Mouse (Mus musculus) heart, adult 2 months (tissue): ENCODE measurements around the gene Olfr648. TPM values are rescaled to one million over a fixed set of nuclear protein-coding genes. Genes with fewer than 3 reads are reported as not detected.
A peak's percentile ranks its signal among the peaks of the same experiment; 100 is the strongest.

Experiments
- DNase-seq, 2 experiments: peaks; one replicate each; pipeline ENCODE4 v3.0.0; 2021
- H3K27ac ChIP-seq: fragments of 200-600 bp; 2 replicates; pipeline ENCODE4 v1.8.1; 2022
- H3K27me3 ChIP-seq: fragments of 200-500 bp; 2 replicates; pipeline ENCODE4 v1.6.1; 2012; ENCODE audit warnings: mild to moderate bottlenecking, low read length, inconsistent platforms, mixed read lengths; ENCODE audit not compliant: control insufficient read depth, insufficient read depth
- H3K36me3 ChIP-seq: fragments of 200-500 bp; 2 replicates; pipeline ENCODE4 v1.6.1; 2012; ENCODE audit warnings: low read length, inconsistent platforms; ENCODE audit not compliant: control insufficient read depth, insufficient read depth
- H3K4me1 ChIP-seq: fragments of 200-500 bp; 2 replicates; pipeline ENCODE4 v1.6.1; 2011; ENCODE audit warnings: low read length; ENCODE audit not compliant: control insufficient read depth, insufficient read depth
- H3K4me3 ChIP-seq: fragments of 200-600 bp; 2 replicates; pipeline ENCODE4 v1.8.1; 2022
- H3K79me2 ChIP-seq: fragments of 200-500 bp; replicated peaks from 2 replicates; pipeline ENCODE4 v1.6.1; 2012; ENCODE audit warnings: mild to moderate bottlenecking, inconsistent platforms, low read length, moderate library complexity, mixed read lengths; ENCODE audit not compliant: control insufficient read depth, insufficient read depth
- H3K9ac ChIP-seq: fragments of 200-500 bp; 2 replicates; pipeline ENCODE4 v1.6.1; 2012; ENCODE audit warnings: low read depth, mild to moderate bottlenecking, control low read depth, inconsistent platforms, low read length, mixed read lengths
- CTCF ChIP-seq: fragments of 200-600 bp; IDR thresholded peaks from 2 replicates; pipeline ENCODE4 v1.8.1; 2022; ENCODE audit warnings: antibody characterized with exemption, mild to moderate bottlenecking, moderate library complexity
- EP300 ChIP-seq: fragments of 200-500 bp; IDR thresholded peaks from 2 replicates; pipeline ENCODE4 v1.6.1; 2011; ENCODE audit warnings: low read depth, low read length, control low read depth; ENCODE audit not compliant: insufficient read depth
- POLR2A ChIP-seq: fragments of 200-500 bp; IDR thresholded peaks from 2 replicates; pipeline ENCODE4 v1.6.1; 2011; ENCODE audit warnings: mild to moderate bottlenecking, low read depth, low read length, control low read depth; ENCODE audit not compliant: insufficient read depth
- WGBS: fragments of 180-500 bp; shearing (Covaris S2); methylation state at CpG from one replicate; pipeline ENCODE4 v1.1.7; 2018; 5-methylcytosine and 5-hydroxymethylcytosine counted together
- intact Hi-C: fragments of 180-260 bp; cut with DNase I; formaldehyde crosslinking; loops from one replicate; pipeline ENCODE4 v1.15.1; 2025
- long read RNA-seq: library from polyadenylated mRNA; stranded (forward); transcript quantifications from one replicate; pipeline ENCODE4 v2.0.0, GENCODE M21; 2021
- polyA plus RNA-seq: library from polyadenylated mRNA; depleted of rRNA; stranded (reverse); fragments of >200 nt; gene quantifications from 2 replicates; pipeline ENCODE4 v1.2.3, GENCODE M21; 2012; rRNA removed
- total RNA-seq, 2 experiments: library from RNA; stranded (reverse); gene quantifications; 2 replicates each; pipeline ENCODE4 v1.2.3; 2021

Olfr648 gene
- total RNA-seq (not detected), polyA plus RNA-seq (not detected in 2 replicates)
- long read RNA-seq = 0 reads

- 84% methylated on average over 2 of the region's 2 CpGs for WGBS
Measured at GRCm38 (mm10) chr7:104183292-104183691, at the start of gene Olfr648. TSS of gene Olfr648 (minus strand) at chr7:104183392.

GRCm38 (mm10) chr7:104231203-104231602 is 48.0 kb upstream of the Olfr648 start:
- 20% methylated on average over 2 of the region's 2 CpGs for WGBS
- Histone ChIP-seq H3K36me3 (no peaks in the 10 kb centered on the region), H3K79me2 (no peaks in the 10 kb centered on the region), H3K9ac (no peak overlapping the region), H3K27ac (no peak overlapping the region), H3K27me3 (no peaks in the 10 kb centered on the region), H3K4me1 (no peaks in the 10 kb centered on the region), H3K4me3 (no peak overlapping the region)
- TF ChIP-seq POLR2A (no peak), CTCF (peak; percentile 86)
- peak in 1 of 2 experiments; percentile 33 for DNase-seq
- intact Hi-C loops = loop anchor here (1.0 kb wide), 1 partner anchor 32 kb away; no protein-coding TSS in a partner anchor

More at GRCm38 (mm10) chr7:104183292-104183691, at the start of gene Olfr648:
- Histone ChIP-seq H3K4me1 (no peaks in the 10 kb centered on the region), H3K27me3 (no peaks in the 10 kb centered on the region), H3K36me3 (no peaks in the 10 kb centered on the region), H3K4me3 (no peak within 1 kb of the TSS), H3K9ac (no peak within 1 kb of the TSS), H3K79me2 (no peaks in the 10 kb centered on the region), H3K27ac (no peak within 1 kb of the TSS)
- intact Hi-C loops = no loop called here
- TF ChIP-seq POLR2A (no peak), EP300 (no peak), CTCF (no peak)
- no peak for DNase-seq

- no peaks in the 10 kb centered on the region for H3K36me3 ChIP-seq
- peak within 1 kb of the TSS; percentile 68 for H3K27ac ChIP-seq
- no peaks in the 10 kb centered on the region for H3K79me2 ChIP-seq
- H3K4me3 ChIP-seq = peak within 1 kb of the TSS; percentile 54
- H3K27me3 ChIP-seq = no peaks in the 10 kb centered on the region
- no peaks in the 10 kb centered on the region; the same call in 1 of the 2 replicates for H3K4me1 ChIP-seq
- intact Hi-C loops = loop anchor here (1.0 kb wide), 1 partner anchor 24 kb away; no protein-coding TSS in a partner anchor
- TF ChIP-seq EP300 = no peak
- TF ChIP-seq POLR2A = peak; percentile 57; the same call in 1 of the 2 replicates
- DNase-seq = peak; percentile 86 to 88
- H3K9ac ChIP-seq = peak within 1 kb of the TSS; percentile 27
- WGBS = 6% methylated on average over 37 of the region's 37 CpGs
Measured at GRCm38 (mm10) chr7:104218701-104219569, 35.7 kb upstream of the Olfr648 start, which contains the start of gene Trim6. TSS of gene Trim6 (plus strand) at chr7:104218793.

- 82% methylated on average over 2 of the region's 2 CpGs for whole genome bisulfite sequencing
- TF ChIP-seq CTCF (no peak), EP300 (no peak), POLR2A (no peak)
- no peak overlapping the region for H3K4me3 ChIP-seq
- no peaks in the 10 kb centered on the region for H3K27me3 ChIP-seq
- no peak overlapping the region for H3K9ac ChIP-seq
- no peaks in the 10 kb centered on the region; the same call in 1 of the 2 replicates for H3K4me1 ChIP-seq
- no peaks in the 10 kb centered on the region for H3K36me3 ChIP-seq
- DNase-seq = no peak
- H3K79me2 ChIP-seq = no peaks in the 10 kb centered on the region
- intact Hi-C loops = no loop called here
- H3K27ac ChIP-seq = no peak overlapping the region
Measured at GRCm38 (mm10) chr7:104217881-104218280, 34.7 kb upstream of the Olfr648 start.

- Histone ChIP-seq H3K4me3 (no peak overlapping the region), H3K27me3 (no peaks in the 10 kb centered on the region), H3K4me1 (no peaks in the 10 kb centered on the region; the same call in 1 of the 2 replicates), H3K36me3 (no peaks in the 10 kb centered on the region), H3K9ac (no peak overlapping the region), H3K27ac (no peak overlapping the region), H3K79me2 (no peaks in the 10 kb centered on the region)
- 11% methylated on average over 1 of the region's 1 CpGs for WGBS
- TF ChIP-seq EP300 = no peak
- intact Hi-C loops = no loop called here
- no peak for DNase-seq
Measured at GRCm38 (mm10) chr7:104216011-104216535, 32.9 kb upstream of the Olfr648 start.

- Histone ChIP-seq H3K4me1 (no peaks in the 10 kb centered on the region), H3K9ac (no peak overlapping the region), H3K27me3 (no peaks in the 10 kb centered on the region), H3K36me3 (no peaks in the 10 kb centered on the region), H3K79me2 (no peaks in the 10 kb centered on the region), H3K4me3 (no peak overlapping the region), H3K27ac (no peak overlapping the region)
- no peak for DNase-seq
- 84% methylated on average over 7 of the region's 7 CpGs for WGBS
- no peak for TF ChIP-seq EP300
- no peak for TF ChIP-seq CTCF
- no peak for TF ChIP-seq POLR2A
- intact Hi-C loops = loop anchor here (10.0 kb wide), 1 partner anchor 239 kb away; no protein-coding TSS in a partner anchor
Measured at GRCm38 (mm10) chr7:104206197-104206596, 23.0 kb upstream of the Olfr648 start.
